Mouse (Mus musculus) adrenal gland, adult 8-10 months (tissue): Measurements from ENCODE around the gene Tgfbr2. TPM values are rescaled to one million over a fixed set of nuclear protein-coding genes. Genes with fewer than 3 reads are reported as not detected.
"Not testable (repeated sequence)": the region's sequence is repeated elsewhere in the genome, so short reads cannot be mapped to it uniquely, and the experiment has no call there.

ENCODE experiments used
- DNase-seq: peaks from one replicate; pipeline ENCODE4 v3.0.0; 2022
- total RNA-seq, 4 experiments: library from RNA; stranded (reverse); gene quantifications; 2 replicates each; pipeline ENCODE4 v1.2.4; 2022

Tgfbr2 gene
- total RNA-seq, 4 experiments from 2014 or later = 73.2 to 118 (median 99.8) TPM

DNA sequence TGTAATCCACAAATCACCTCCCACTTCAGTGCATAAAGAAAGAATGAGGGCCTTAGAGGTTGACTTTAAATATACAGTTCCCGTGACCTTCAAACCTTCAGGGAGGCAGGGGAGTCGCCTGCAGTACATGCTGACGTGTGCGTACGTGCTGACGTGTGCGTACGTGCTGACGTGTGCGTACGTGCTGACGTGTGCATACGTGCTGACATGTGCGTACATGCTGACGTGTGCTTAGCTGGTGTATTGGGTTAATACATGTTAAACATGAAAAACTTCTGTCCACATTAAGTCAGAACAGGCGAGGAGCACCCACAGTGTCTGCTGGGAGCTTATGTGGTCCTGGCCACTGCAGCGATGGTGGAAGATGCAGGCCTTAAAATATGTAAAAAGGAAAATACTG is 110.4 kb downstream of the Tgfbr2 start:
- DNase-seq = no peak

DNA sequence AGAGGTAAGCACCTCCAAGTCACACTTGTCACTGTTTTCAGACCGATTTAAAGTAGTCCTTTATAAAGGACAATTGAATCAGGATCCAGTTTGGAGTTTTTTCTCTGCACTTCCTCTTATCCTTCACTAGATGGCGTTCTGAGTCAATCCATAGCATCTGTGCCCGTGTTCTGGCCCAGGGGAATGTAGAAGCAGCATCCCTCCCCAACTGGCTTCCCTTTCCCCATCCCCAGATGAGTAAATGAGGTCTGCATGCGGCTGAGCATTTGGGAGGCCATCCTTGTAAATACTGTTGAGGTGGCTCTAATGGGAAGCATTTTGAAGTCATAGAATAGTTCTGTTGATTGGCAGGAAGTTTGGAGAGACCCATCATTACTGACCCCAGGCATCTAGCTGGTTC is 114.5 kb downstream of the Tgfbr2 start:
- DNase-seq = no peak

DNA sequence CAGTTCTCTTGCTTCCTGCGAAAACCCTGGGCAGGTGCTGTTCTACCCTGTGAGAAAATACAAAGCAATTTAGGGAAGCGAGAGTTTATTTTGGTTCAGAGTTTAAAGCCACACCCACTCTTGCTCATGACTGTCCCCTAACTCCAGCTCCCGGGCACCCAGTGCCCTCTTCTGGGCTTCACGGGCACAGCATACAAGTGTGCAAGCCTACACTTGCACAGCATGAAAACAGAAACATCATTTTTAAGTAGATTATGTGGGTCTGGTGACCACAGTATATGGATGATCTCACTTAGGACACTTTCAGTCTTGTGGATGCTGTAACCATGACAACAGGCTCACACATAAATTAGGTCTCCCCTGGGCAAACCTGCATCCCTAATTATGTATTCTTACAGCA is 116.0 kb downstream of the Tgfbr2 start:
- no peak for DNase-seq

DNA sequence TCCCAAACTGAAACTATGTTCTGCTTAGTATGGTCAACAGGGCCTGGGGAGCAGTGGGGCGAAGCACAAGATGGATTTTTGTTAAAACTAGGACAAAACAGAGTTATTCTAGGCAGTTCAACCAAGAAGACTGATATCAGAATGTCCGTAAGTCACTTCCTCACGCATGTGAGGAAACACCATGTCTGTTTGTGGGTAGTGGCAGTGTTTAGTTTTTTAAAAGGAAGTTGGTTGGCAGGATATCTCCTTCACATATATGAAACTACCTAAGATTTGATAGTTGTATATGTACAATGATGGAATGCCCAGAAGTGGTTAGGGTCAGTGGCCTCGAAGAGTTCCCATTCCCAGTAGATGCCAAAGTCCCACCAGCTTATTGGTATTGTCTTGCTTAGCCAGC is 116.7 kb downstream of the Tgfbr2 start:
- DNase-seq = no peak

DNA sequence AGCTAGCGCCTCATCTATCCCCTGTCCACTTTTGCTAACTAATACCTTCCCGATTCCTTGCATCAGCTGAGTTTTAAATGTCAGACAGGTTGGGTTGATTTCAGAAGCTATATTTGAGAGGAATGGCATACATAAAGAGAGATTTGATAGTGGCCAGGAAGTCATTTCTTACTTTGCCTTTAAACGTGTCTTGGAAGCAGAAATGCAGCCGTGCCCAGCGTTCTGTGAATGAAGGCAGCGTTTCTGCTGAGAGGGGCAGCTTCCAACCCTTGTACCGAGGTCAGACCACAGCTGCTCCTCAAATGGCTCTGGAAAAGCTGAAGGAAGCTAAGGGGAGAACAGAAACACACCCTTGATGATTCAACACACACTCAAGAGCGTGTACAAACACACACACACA is 121.2 kb downstream of the Tgfbr2 start:
- no peak for DNase-seq

DNA sequence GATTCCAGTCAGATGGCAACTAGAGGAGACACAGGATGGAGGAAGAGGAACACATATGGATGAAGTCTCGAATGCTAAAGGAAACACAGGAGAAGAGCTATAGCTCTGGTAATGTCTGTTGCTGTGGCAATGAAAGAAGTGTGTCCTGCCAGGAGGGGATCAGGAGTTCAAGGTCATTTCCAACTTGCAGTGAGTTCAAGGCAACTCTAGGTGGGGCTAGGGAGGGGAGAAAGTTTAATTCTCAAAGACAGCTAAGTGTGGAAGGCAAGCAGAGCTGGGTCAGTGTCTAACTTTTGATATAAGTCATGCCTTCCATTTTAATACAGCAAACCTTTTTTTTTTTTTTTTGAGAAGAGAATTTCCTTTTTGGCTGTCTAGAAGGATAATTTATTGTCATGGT is 125.2 kb downstream of the Tgfbr2 start:
- no peak for DNase-seq

DNA sequence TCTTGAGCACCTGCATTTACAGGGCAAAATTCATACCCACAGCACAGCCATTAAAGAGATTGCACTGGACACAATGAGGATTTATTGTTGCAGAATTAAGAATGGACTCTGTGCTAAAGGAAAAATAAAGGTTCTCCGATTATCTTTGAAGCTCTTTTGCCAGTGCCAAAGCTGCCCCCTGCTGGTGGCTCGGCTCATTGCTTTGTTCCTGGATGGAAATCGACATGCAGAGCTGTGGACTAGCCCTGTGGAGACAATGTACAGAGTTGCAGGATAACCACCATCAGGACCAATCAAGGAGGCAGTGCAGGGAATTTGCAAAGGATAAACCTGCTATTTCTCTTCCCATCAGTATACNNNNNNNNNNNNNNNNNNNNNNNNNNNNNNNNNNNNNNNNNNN is 133.4 kb downstream of the Tgfbr2 start:
- peak; percentile 57 for DNase-seq

DNA sequence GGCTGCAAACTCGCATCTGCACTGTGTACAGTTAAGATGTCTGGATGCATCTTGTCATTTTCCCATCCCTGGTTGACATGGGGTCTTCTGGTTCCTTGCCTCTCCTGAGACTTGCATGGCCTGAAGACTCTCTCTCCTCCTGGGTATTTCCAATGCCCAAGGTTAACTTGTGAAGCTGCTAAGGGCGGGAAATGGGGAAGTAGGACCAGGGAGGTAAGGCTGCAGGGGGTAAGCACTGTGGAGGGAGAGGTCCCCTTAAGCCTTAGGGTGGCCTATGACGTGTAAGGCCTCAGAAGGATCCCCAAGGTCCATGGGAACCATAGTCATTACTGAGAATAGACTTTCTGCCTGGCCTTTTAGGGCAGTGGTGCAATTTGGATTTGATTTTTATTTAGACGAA is 133.8 kb downstream of the Tgfbr2 start:
- DNase-seq = no peak

DNA sequence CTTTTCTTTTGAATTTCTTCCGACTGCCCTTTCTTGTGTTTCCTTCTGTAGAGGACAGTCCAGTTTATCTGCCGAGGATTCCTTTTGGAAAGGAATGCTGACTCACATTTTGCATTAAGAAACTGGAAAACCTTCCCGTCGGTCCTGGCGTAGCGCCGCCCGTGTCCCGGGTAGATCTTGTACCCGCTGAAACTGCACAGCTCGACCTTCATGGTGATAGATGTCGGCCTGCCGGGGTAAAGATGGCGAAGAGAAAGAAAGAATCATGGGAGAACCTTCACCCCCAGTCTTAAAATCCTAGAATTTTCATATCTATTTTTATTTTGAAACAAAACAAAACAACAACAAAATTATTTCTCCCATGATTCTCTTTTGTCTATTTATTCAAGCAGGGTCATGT is 134.3 kb downstream of the Tgfbr2 start:
- not testable (repeated sequence) for DNase-seq

DNA sequence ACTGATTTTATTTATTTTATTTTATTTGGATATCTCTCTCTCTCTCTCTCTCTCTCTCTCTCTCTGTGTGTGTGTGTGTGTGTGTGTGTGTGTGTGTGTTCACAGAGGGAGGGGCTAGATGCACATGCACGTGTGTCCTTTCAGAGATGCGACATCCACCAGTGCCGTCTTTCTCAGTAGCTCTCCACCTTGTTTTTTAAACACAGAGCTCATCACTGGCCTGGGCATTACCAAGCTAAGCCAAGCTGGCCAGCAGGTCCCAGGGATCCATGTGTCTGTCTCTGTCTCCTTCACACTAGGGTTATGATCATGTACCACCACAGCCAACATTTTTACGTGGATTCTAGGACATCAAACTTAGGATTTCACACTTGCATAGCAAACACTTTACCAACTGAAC is 135.2 kb downstream of the Tgfbr2 start:
- DNase-seq = no peak

DNA sequence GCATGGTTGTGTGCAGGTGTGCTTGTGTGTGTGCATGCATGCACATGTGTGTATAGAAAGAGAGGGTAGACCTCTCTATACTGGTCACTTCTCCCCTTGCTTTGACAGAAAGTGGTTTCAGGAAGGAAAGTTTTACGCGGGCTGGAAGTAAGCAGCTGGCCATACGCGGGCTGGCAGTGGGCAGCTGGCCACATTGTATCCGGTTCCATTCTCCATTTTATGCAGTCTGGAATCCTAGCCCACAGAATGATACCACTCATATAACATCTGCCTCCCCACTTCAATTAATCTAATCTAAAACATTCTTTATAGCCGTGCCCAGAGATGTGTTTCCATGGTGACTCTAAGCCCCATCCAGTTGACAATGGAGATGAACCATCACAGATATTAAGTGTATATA is 136.9 kb downstream of the Tgfbr2 start:
- DNase-seq = no peak
